Mouse (Mus musculus) central nervous system, embryonic 11.5 days (tissue): ENCODE results near the gene Park7. TPM values are rescaled to one million over a fixed set of nuclear protein-coding genes. Genes with fewer than 3 reads are reported as not detected.

Experiments used
- polyA plus RNA-seq: library from polyadenylated mRNA; depleted of rRNA; stranded (reverse); fragments of >200 nt; gene quantifications from 2 replicates; pipeline ENCODE4 v1.2.3, GENCODE M21; 2012; rRNA removed

Park7 gene
- 340 and 411 TPM in 2 replicates for polyA plus RNA-seq

GRCm38 (mm10) chr4:150914290-150914733, at the start of gene Park7, which contains the start of gene Tnfrsf9:
Gene Park7, minus strand, starts transcription at chr4:150914437.
Gene Tnfrsf9, plus strand, starts transcription at chr4:150914562.

GRCm38 (mm10) chr4:150853680-150854461, 60.4 kb downstream of the Park7 start, which contains the start of gene Errfi1:
Gene Errfi1, plus strand, starts transcription at chr4:150853919.

Other genes starting within 250 kb of the Park7 start
- gene Errfi1, start 60.5 kb downstream of the Park7 start, polyA plus RNA-seq = 12.5 and 23.0 TPM in 2 replicates
- 0.16 and 0.40 TPM in 2 replicates for gene Tnfrsf9, start 125 bp upstream of the Park7 start, polyA plus RNA-seq
- not detected in 2 replicates for gene Uts2, start 82.7 kb upstream of the Park7 start, polyA plus RNA-seq
- 5.5 and 6.8 TPM in 2 replicates for gene Per3, start 130.2 kb upstream of the Park7 start, polyA plus RNA-seq
- gene Vamp3, start 143.5 kb upstream of the Park7 start, polyA plus RNA-seq = 88.3 and 95.8 TPM in 2 replicates
- not detected in 2 replicates for gene Gm13090, start 175.1 kb upstream of the Park7 start, polyA plus RNA-seq